In genomic region chr7:119793586-119794250, GRCm38 (mm10) we compare ENCODE assay signal across 8 mouse cellular contexts. TPM values are rescaled to one million over a fixed set of nuclear protein-coding genes. Genes with fewer than 3 reads are reported as not detected.
A peak's percentile ranks its signal among the peaks of the same experiment; 100 is the strongest.
DNase-seq lines count a peak whose midpoint lies in the region; ATAC-seq and TF ChIP-seq lines count a peak whose summit lies in the region.

Gene Rexo5, plus strand, starts transcription at chr7:119794006.
Gene Eri2, minus strand, starts transcription at chr7:119794058.

- H3K79me2 ChIP-seq in MEL (ENCODE audit: control insufficient read depth, insufficient read depth, low read length, poor library complexity): peaks cover 18% of the 10 kb centered on the region

- peak within 1 kb of the TSS; percentile 93 for H3K27ac ChIP-seq in MEL (ENCODE audit: control insufficient read depth, low read depth, low read length)
- H3K27ac ChIP-seq in forebrain, embryonic 15.5 days (replicated peaks): peak within 1 kb of the TSS; percentile 60
- H3K27ac ChIP-seq in layer of hippocampus, adult 2 months: peak within 1 kb of the TSS; percentile 86
- peak within 1 kb of the TSS; percentile 81 for H3K27ac ChIP-seq in lung, embryonic 15.5 days
- H3K27ac ChIP-seq in olfactory bulb, adult 2 months (ENCODE audit: insufficient read depth, low read depth, low read length): no peak within 1 kb of the TSS

- no peak for TF ChIP-seq RAD21 in MEL (IDR thresholded peaks at IDR 0.05; ENCODE audit: low read depth, low read length)

- peak; percentile 54 to 77; a peak in 3 of 4 replicates for TF ChIP-seq POLR2A in MEL (IDR thresholded peaks at IDR 0.05; ENCODE audit: control insufficient read depth in 1 of 2, insufficient read depth in 1 of 2, low read depth in 1 of 2, low read length in 2 of 2, poor library complexity in 1 of 2)
- TF ChIP-seq POLR2A in olfactory bulb, adult 2 months (IDR thresholded peaks at IDR 0.05; ENCODE audit: insufficient read depth, low read depth, low read length): peak; percentile 46; the same call in 1 of the 2 replicates

- H3K27me3 ChIP-seq in MEL (ENCODE audit: control insufficient read depth in 1 of 2, insufficient read depth in 2 of 2, low read length in 2 of 2): no peaks in the 10 kb centered on the region
- no peaks in the 10 kb centered on the region for H3K27me3 ChIP-seq in forebrain, embryonic 15.5 days
- H3K27me3 ChIP-seq in lung, embryonic 15.5 days: no peaks in the 10 kb centered on the region

- TF ChIP-seq EP300 in MEL (IDR thresholded peaks at IDR 0.05; ENCODE audit: low read depth in 1 of 2, low read length in 2 of 2): peak in 1 of 2 experiments; percentile 41; a peak in 1 of 4 replicates

- peaks cover 0 to 2% of the 10 kb centered on the region in 2 experiments for H3K4me1 ChIP-seq in MEL (ENCODE audit: control insufficient read depth in 1 of 2, insufficient read depth in 2 of 2, low read length in 2 of 2)
- H3K4me1 ChIP-seq in forebrain, embryonic 15.5 days: peaks cover 21% of the 10 kb centered on the region
- peaks cover 15% of the 10 kb centered on the region for H3K4me1 ChIP-seq in lung, embryonic 15.5 days
- peaks cover 5% of the 10 kb centered on the region for H3K4me1 ChIP-seq in olfactory bulb, adult 2 months (ENCODE audit: control insufficient read depth, insufficient read depth, low read length)

- peak; percentile 99 for ATAC-seq in forebrain, embryonic 15.5 days (replicated peaks)
- ATAC-seq in lung, embryonic 15.5 days (ENCODE audit: borderline replicate concordance, extremely low read depth, low FRiP score, low TSS enrichment): peak; percentile 100

- H3K4me2 ChIP-seq in forebrain, embryonic 15.5 days (replicated peaks): peak within 1 kb of the TSS; percentile 72
- H3K4me2 ChIP-seq in lung, embryonic 15.5 days: peak within 1 kb of the TSS; percentile 78

- WGBS in forebrain, embryonic 15.5 days: under 1% methylated on average over 53 of the region's 53 CpGs
- WGBS in lung, embryonic 15.5 days: under 1% methylated on average over 53 of the region's 53 CpGs
- WGBS in olfactory bulb, adult 2 months: under 1% methylated on average over 53 of the region's 53 CpGs

- TF ChIP-seq CTCF in MEL (IDR thresholded peaks at IDR 0.05 in 2 of 3, conservative IDR thresholded peaks at IDR 0.05 in 1 of 3; ENCODE audit: control insufficient read depth in 1 of 3, insufficient read depth in 1 of 3, low read depth in 2 of 3, low read length in 3 of 3, poor library complexity in 1 of 3, severe bottlenecking in 1 of 3): no peak
- no peak for TF ChIP-seq CTCF in layer of hippocampus, adult 2 months (conservative IDR thresholded peaks at IDR 0.05)
- TF ChIP-seq CTCF in olfactory bulb, adult 2 months (IDR thresholded peaks at IDR 0.05; ENCODE audit: insufficient read depth, low read depth, low read length): no peak

- H3K36me3 ChIP-seq in MEL (ENCODE audit: control insufficient read depth in 1 of 2, insufficient read depth in 2 of 2, low read length in 2 of 2): peaks cover 8 to 10% of the 10 kb centered on the region in 2 experiments
- peaks cover 21% of the 10 kb centered on the region; the same call in 1 of the 2 replicates for H3K36me3 ChIP-seq in forebrain, embryonic 15.5 days
- peaks cover 12% of the 10 kb centered on the region for H3K36me3 ChIP-seq in lung, embryonic 15.5 days

- H3K4me3 ChIP-seq in MEL (ENCODE audit: control insufficient read depth in 1 of 2, insufficient read depth in 1 of 2, low read depth in 2 of 2, low read length in 2 of 2): peak within 1 kb of the TSS; percentile 78 to 99
- peak within 1 kb of the TSS; percentile 60 for H3K4me3 ChIP-seq in forebrain, embryonic 15.5 days
- peak within 1 kb of the TSS; percentile 63 for H3K4me3 ChIP-seq in layer of hippocampus, adult 2 months
- H3K4me3 ChIP-seq in lung, embryonic 15.5 days: peak within 1 kb of the TSS; percentile 73
- peak within 1 kb of the TSS; percentile 89 for H3K4me3 ChIP-seq in olfactory bulb, adult 2 months (ENCODE audit: insufficient read depth, low read depth, low read length)

- H3K9me3 ChIP-seq in MEL (replicated peaks; ENCODE audit: insufficient read depth, low read length): no peaks in the 10 kb centered on the region
- no peaks in the 10 kb centered on the region for H3K9me3 ChIP-seq in forebrain, embryonic 15.5 days
- no peaks in the 10 kb centered on the region for H3K9me3 ChIP-seq in lung, embryonic 15.5 days

- intact Hi-C loops in heart, postnatal 25 days (cut with DNase I): loop anchor here (5.0 to 10.0 kb wide), 2 partner anchors 76 to 101 kb away; partner anchors contain the start of genes Dcun1d3 and Lyrm1

- peak; percentile 96 for DNase-seq in MEL (ENCODE audit: low read depth, low spot score)
- peak; percentile 53 for DNase-seq in cerebellum, adult 11-12 months
- peak; percentile 70 for DNase-seq in heart, postnatal 25 days (ENCODE audit: low spot score)
- DNase-seq in layer of hippocampus, adult 2 months (ENCODE audit: low spot score in 2 of 2): peak; percentile 45 to 73
- peak; percentile 81 to 83 for DNase-seq in thymus, adult 18-20 months

- peak within 1 kb of the TSS; percentile 97 for H3K9ac ChIP-seq in MEL (ENCODE audit: control insufficient read depth, low read depth, low read length, poor library complexity, severe bottlenecking)
- H3K9ac ChIP-seq in forebrain, embryonic 15.5 days (replicated peaks): peak within 1 kb of the TSS; percentile 76
- peak within 1 kb of the TSS; percentile 79 for H3K9ac ChIP-seq in lung, embryonic 15.5 days

TF ChIP-seq in MEL, 35 proteins besides CTCF, POLR2A, EP300 and RAD21 (continues in another document):
- no peak for TF ChIP-seq MYC (IDR thresholded peaks at IDR 0.05; ENCODE audit: low read depth, low read length)
- 0 out of 2 replicates have a peak, but pooled peaks have one; percentile 68 for TF ChIP-seq ZMIZ1 (IDR thresholded peaks at IDR 0.05; ENCODE audit: low read depth, low read length)
- no peak for TF ChIP-seq ZNF384 (IDR thresholded peaks at IDR 0.05; ENCODE audit: low read depth, low read length)
- TF ChIP-seq MXI1 (IDR thresholded peaks at IDR 0.05; ENCODE audit: low read depth, low read length): peak; percentile 54
- TF ChIP-seq SMC3 (IDR thresholded peaks at IDR 0.05; ENCODE audit: low read depth, low read length): no peak
- no peak for TF ChIP-seq JUND (IDR thresholded peaks at IDR 0.05; ENCODE audit: low read depth, low read length)
- no peak for TF ChIP-seq ZKSCAN1 (IDR thresholded peaks at IDR 0.05; ENCODE audit: low read depth, low read length)
- peak; percentile 83 for TF ChIP-seq NELFE (IDR thresholded peaks at IDR 0.05; ENCODE audit: low read depth, low read length)
- TF ChIP-seq POLR2AphosphoS5 (IDR thresholded peaks at IDR 0.05; ENCODE audit: borderline replicate concordance, low read depth, low read length): no peak
- peak; percentile 52; the same call in 1 of the 2 replicates for TF ChIP-seq NRF1 (IDR thresholded peaks at IDR 0.05; ENCODE audit: insufficient read depth, low read depth, low read length, poor library complexity, severe bottlenecking)
- 0 out of 2 replicates have a peak, but pooled peaks have one; percentile 66 for TF ChIP-seq SIN3A (IDR thresholded peaks at IDR 0.05; ENCODE audit: low read length)
- no peak for TF ChIP-seq GABPA (IDR thresholded peaks at IDR 0.05; ENCODE audit: low read depth, low read length)
- TF ChIP-seq UBTF (IDR thresholded peaks at IDR 0.05; ENCODE audit: borderline replicate concordance, insufficient read depth, low read depth, low read length): no peak
- peak; percentile 23; the same call in 1 of the 2 replicates for TF ChIP-seq TBP (IDR thresholded peaks at IDR 0.05; ENCODE audit: low read depth, low read length)
- TF ChIP-seq CHD2 (IDR thresholded peaks at IDR 0.05; ENCODE audit: low read length): no peak
- TF ChIP-seq HCFC1 (IDR thresholded peaks at IDR 0.05; ENCODE audit: low read depth, low read length): peak; percentile 72
- TF ChIP-seq MAX (IDR thresholded peaks at IDR 0.05; ENCODE audit: low read length): peak; percentile 69; the same call in 1 of the 2 replicates
- no peak for TF ChIP-seq TAL1 (IDR thresholded peaks at IDR 0.05; ENCODE audit: low read length)
- TF ChIP-seq POLR2AphosphoS2 (IDR thresholded peaks at IDR 0.05; ENCODE audit: low read length): peak; percentile 74
- TF ChIP-seq ELF1 (IDR thresholded peaks at IDR 0.05; ENCODE audit: low read depth, low read length): peak; percentile 65
- no peak; the same call in 1 of the 2 replicates for TF ChIP-seq MAZ (IDR thresholded peaks at IDR 0.05; ENCODE audit: low read depth, low read length)
- peak; percentile 62; the same call in 1 of the 2 replicates for TF ChIP-seq TCF12 (IDR thresholded peaks at IDR 0.05; ENCODE audit: low read depth, low read length)
- TF ChIP-seq RCOR1 (IDR thresholded peaks at IDR 0.05; ENCODE audit: low read depth, low read length): peak; percentile 36; the same call in 1 of the 2 replicates
- TF ChIP-seq E2F4 (IDR thresholded peaks at IDR 0.05; ENCODE audit: borderline replicate concordance, low read depth, low read length): peak; percentile 22; the same call in 1 of the 2 replicates
- TF ChIP-seq MEF2A (IDR thresholded peaks at IDR 0.05; ENCODE audit: extremely low read depth, insufficient replicate concordance, low read depth, low read length, poor library complexity, severe bottlenecking): 0 out of 2 replicates have a peak, but pooled peaks have one; percentile 24

RNA-seq across cellular contexts. Expression of gene Rexo5, which starts in this region (rescaled TPM):
- 10.9 and 11.7 TPM in 2 replicates for total RNA-seq in MEL (2012; rRNA removed)
- 10 to 100 TPM in 1 of 2 experiments, not detected in 1; 18.3 TPM for polyA plus RNA-seq in MEL (2012; ENCODE audit: insufficient read depth in 1 of 2, insufficient read length in 2 of 2, low read depth in 1 of 2, low replicate concordance in 2 of 2, missing spikeins in 1 of 2)
- polyA plus RNA-seq in forebrain, embryonic 15.5 days (2015; fragmentation: Nextera tagmentation; extraction: Ambion mirVana): 13.0 and 13.8 TPM in 2 replicates
- 1 to 10 TPM; 1.5 to 2.2 TPM for total RNA-seq in heart, postnatal 25 days (2021)
- total RNA-seq in layer of hippocampus, adult 2 months (2021): 1 to 10 TPM; 1.7 to 2.2 TPM
- polyA plus RNA-seq in lung, embryonic 15.5 days (2015; fragmentation: Nextera tagmentation; extraction: Ambion mirVana): 22.8 and 23.9 TPM in 2 replicates
- polyA plus RNA-seq in olfactory bulb, adult 2 months (2012; ENCODE audit: insufficient read depth, insufficient read length, low replicate concordance, missing spikeins): not detected in 2 replicates

RNA-seq across cellular contexts. Expression of gene Eri2, which starts in this region (rescaled TPM):
- total RNA-seq in MEL (2012; rRNA removed): 9.4 and 10.6 TPM in 2 replicates
- 10 to 100 TPM in 1 of 2 experiments, not detected in 1; 11.0 TPM for polyA plus RNA-seq in MEL (2012; ENCODE audit: insufficient read depth in 1 of 2, insufficient read length in 2 of 2, low read depth in 1 of 2, low replicate concordance in 2 of 2, missing spikeins in 1 of 2)
- 22.2 and 22.5 TPM in 2 replicates for polyA plus RNA-seq in forebrain, embryonic 15.5 days (2015; fragmentation: Nextera tagmentation; extraction: Ambion mirVana)
- 1 to 10 TPM; 1.3 to 1.7 TPM for total RNA-seq in heart, postnatal 25 days (2021)
- total RNA-seq in layer of hippocampus, adult 2 months (2021): 1 to 10 TPM; 9.0 to 9.3 TPM
- polyA plus RNA-seq in lung, embryonic 15.5 days (2015; fragmentation: Nextera tagmentation; extraction: Ambion mirVana): 26.3 and 26.7 TPM in 2 replicates
- not detected in 2 replicates for polyA plus RNA-seq in olfactory bulb, adult 2 months (2012; ENCODE audit: insufficient read depth, insufficient read length, low replicate concordance, missing spikeins)
